Mouse (Mus musculus) heart, adult 2 months (tissue): ENCODE data around the gene Tbc1d10c.

Experiments
- CTCF ChIP-seq: fragments of 200-600 bp; IDR thresholded peaks from 2 replicates; pipeline ENCODE4 v1.8.1; 2022; ENCODE audit warnings: antibody characterized with exemption, mild to moderate bottlenecking, moderate library complexity
- EP300 ChIP-seq: fragments of 200-500 bp; IDR thresholded peaks from 2 replicates; pipeline ENCODE4 v1.6.1; 2011; ENCODE audit warnings: low read depth, low read length, control low read depth; ENCODE audit not compliant: insufficient read depth
- POLR2A ChIP-seq: fragments of 200-500 bp; IDR thresholded peaks from 2 replicates; pipeline ENCODE4 v1.6.1; 2011; ENCODE audit warnings: mild to moderate bottlenecking, low read depth, low read length, control low read depth; ENCODE audit not compliant: insufficient read depth

- TF ChIP-seq CTCF: peak; percentile 35
- no peak for TF ChIP-seq POLR2A
- TF ChIP-seq EP300: no peak
Measured at GRCm38 (mm10) chr19:4203148-4203547, 12.1 kb upstream of the Tbc1d10c start.
